Mouse (Mus musculus): Measurements from ENCODE around the gene Tmem184a. TPM values are rescaled to one million over a fixed set of nuclear protein-coding genes. Genes with fewer than 3 reads are reported as not detected.

The Tmem184a gene
- polyA plus RNA-seq, 1 experiment from 2014 or later, result 13.9 TPM

GRCm38 (mm10) chr5:139816445-139816844 lies 3.3 kb downstream of the Tmem184a start:
- Histone ChIP-seq H3K9ac (ENCODE audit: low read length) (no peak overlapping the region), H3K9me3 (ENCODE audit: control insufficient read depth, low read length) (no peaks in the 10 kb centered on the region), H3K36me3 (ENCODE audit: control insufficient read depth, insufficient read depth, low read length) (no peaks in the 10 kb centered on the region), H3K27me3 (ENCODE audit: control insufficient read depth, insufficient read depth, low read depth, low read length) (peaks cover 10% of the 10 kb centered on the region), H3K27ac (ENCODE audit: low read length) (no peak overlapping the region; the same call in 1 of the 2 replicates), H3K4me2 (ENCODE audit: low read depth, low read length) (no peak overlapping the region), H3K4me1 (replicated peaks; ENCODE audit: control insufficient read depth, insufficient read depth, low read length) (peaks cover 3% of the 10 kb centered on the region; the same call in 1 of the 2 replicates), H3K4me3 (ENCODE audit: low read length) (no peak overlapping the region)
- ATAC-seq (ENCODE audit: low read depth), result no peak

GRCm38 (mm10) chr5:139815964-139816363 lies 3.8 kb downstream of the Tmem184a start:
- 46% methylated on average over 6 of the region's 6 CpGs for WGBS
- H3K4me1 ChIP-seq (replicated peaks; ENCODE audit: control insufficient read depth, insufficient read depth, low read length), result peaks cover 3% of the 10 kb centered on the region; the same call in 1 of the 2 replicates
- H3K4me3 ChIP-seq (ENCODE audit: low read length), result no peak overlapping the region
- peaks cover 10% of the 10 kb centered on the region for H3K27me3 ChIP-seq (ENCODE audit: control insufficient read depth, insufficient read depth, low read depth, low read length)
- no peaks in the 10 kb centered on the region for H3K36me3 ChIP-seq (ENCODE audit: control insufficient read depth, insufficient read depth, low read length)
- no peak overlapping the region for H3K9ac ChIP-seq (ENCODE audit: low read length)
- H3K4me2 ChIP-seq (ENCODE audit: low read depth, low read length), result no peak overlapping the region
- no peaks in the 10 kb centered on the region for H3K9me3 ChIP-seq (ENCODE audit: control insufficient read depth, low read length)
- 0 out of 2 replicates have a peak, but pooled peaks have one; percentile 30 for ATAC-seq (ENCODE audit: low read depth)
- no peak overlapping the region; the same call in 1 of the 2 replicates for H3K27ac ChIP-seq (ENCODE audit: low read length)

GRCm38 (mm10) chr5:139813963-139814381 lies 5.7 kb downstream of the Tmem184a start:
- H3K4me1 ChIP-seq (replicated peaks; ENCODE audit: control insufficient read depth, insufficient read depth, low read length), result peaks cover 3% of the 10 kb centered on the region; the same call in 1 of the 2 replicates
- H3K27me3 ChIP-seq (ENCODE audit: control insufficient read depth, insufficient read depth, low read depth, low read length), result peaks cover 10% of the 10 kb centered on the region
- ATAC-seq (ENCODE audit: low read depth), result peak; percentile 81
- WGBS, result 3% methylated on average over 13 of the region's 13 CpGs
- peak overlapping the region; percentile 62 for H3K27ac ChIP-seq (ENCODE audit: low read length)
- H3K36me3 ChIP-seq (ENCODE audit: control insufficient read depth, insufficient read depth, low read length), result peaks cover 3% of the 10 kb centered on the region; the same call in 1 of the 2 replicates
- H3K9ac ChIP-seq (ENCODE audit: low read length), result peak overlapping the region; percentile 75
- no peaks in the 10 kb centered on the region for H3K9me3 ChIP-seq (ENCODE audit: control insufficient read depth, low read length)
- H3K4me3 ChIP-seq (ENCODE audit: low read length), result peak overlapping the region; percentile 47
- peak overlapping the region; percentile 44 for H3K4me2 ChIP-seq (ENCODE audit: low read depth, low read length)

GRCm38 (mm10) chr5:139813126-139813490 lies 6.6 kb downstream of the Tmem184a start:
- H3K9me3 ChIP-seq (ENCODE audit: control insufficient read depth, low read length), result no peaks in the 10 kb centered on the region
- peak overlapping the region; percentile 47 for H3K4me3 ChIP-seq (ENCODE audit: low read length)
- peaks cover 10% of the 10 kb centered on the region for H3K27me3 ChIP-seq (ENCODE audit: control insufficient read depth, insufficient read depth, low read depth, low read length)
- peaks cover 3% of the 10 kb centered on the region; the same call in 1 of the 2 replicates for H3K4me1 ChIP-seq (replicated peaks; ENCODE audit: control insufficient read depth, insufficient read depth, low read length)
- H3K4me2 ChIP-seq (ENCODE audit: low read depth, low read length), result peak overlapping the region; percentile 44
- H3K27ac ChIP-seq (ENCODE audit: low read length), result no peak overlapping the region
- peaks cover 3% of the 10 kb centered on the region; the same call in 1 of the 2 replicates for H3K36me3 ChIP-seq (ENCODE audit: control insufficient read depth, insufficient read depth, low read length)
- no peak for ATAC-seq (ENCODE audit: low read depth)
- peak overlapping the region; percentile 75 for H3K9ac ChIP-seq (ENCODE audit: low read length)
- WGBS, result 23% methylated on average over 10 of the region's 10 CpGs

GRCm38 (mm10) chr5:139812398-139813125 lies 7.2 kb downstream of the Tmem184a start:
- ATAC-seq (ENCODE audit: low read depth), result no peak
- Histone ChIP-seq H3K4me2 (ENCODE audit: low read depth, low read length) (no peak overlapping the region; the same call in 1 of the 2 replicates), H3K4me3 (ENCODE audit: low read length) (no peak overlapping the region), H3K27me3 (ENCODE audit: control insufficient read depth, insufficient read depth, low read depth, low read length) (peaks cover 10% of the 10 kb centered on the region), H3K27ac (ENCODE audit: low read length) (no peak overlapping the region), H3K9me3 (ENCODE audit: control insufficient read depth, low read length) (no peaks in the 10 kb centered on the region), H3K4me1 (replicated peaks; ENCODE audit: control insufficient read depth, insufficient read depth, low read length) (peaks cover 3% of the 10 kb centered on the region; the same call in 1 of the 2 replicates), H3K36me3 (ENCODE audit: control insufficient read depth, insufficient read depth, low read length) (peaks cover 3% of the 10 kb centered on the region; the same call in 1 of the 2 replicates), H3K9ac (ENCODE audit: low read length) (peak overlapping the region; percentile 75)
- 52% methylated on average over 20 of the region's 20 CpGs for WGBS

- peaks cover 3% of the 10 kb centered on the region; the same call in 1 of the 2 replicates for H3K4me1 ChIP-seq (replicated peaks; ENCODE audit: control insufficient read depth, insufficient read depth, low read length)
- H3K4me3 ChIP-seq (ENCODE audit: low read length), result no peak overlapping the region
- H3K4me2 ChIP-seq (ENCODE audit: low read depth, low read length), result no peak overlapping the region
- H3K36me3 ChIP-seq (ENCODE audit: control insufficient read depth, insufficient read depth, low read length), result peaks cover 3% of the 10 kb centered on the region; the same call in 1 of the 2 replicates
- peaks cover 10% of the 10 kb centered on the region for H3K27me3 ChIP-seq (ENCODE audit: control insufficient read depth, insufficient read depth, low read depth, low read length)
- H3K9ac ChIP-seq (ENCODE audit: low read length), result no peak overlapping the region
- no peak overlapping the region for H3K27ac ChIP-seq (ENCODE audit: low read length)
- ATAC-seq (ENCODE audit: low read depth), result no peak
- whole genome bisulfite sequencing, result 76% methylated on average over 15 of the region's 15 CpGs
- no peaks in the 10 kb centered on the region for H3K9me3 ChIP-seq (ENCODE audit: control insufficient read depth, low read length)
Measured at GRCm38 (mm10) chr5:139811677-139812397, 7.9 kb downstream of the Tmem184a start.

- ATAC-seq (ENCODE audit: low read depth), result no peak
- Histone ChIP-seq H3K4me1 (replicated peaks; ENCODE audit: control insufficient read depth, insufficient read depth, low read length) (peaks cover under 1% of the 10 kb centered on the region), H3K9me3 (ENCODE audit: control insufficient read depth, low read length) (no peaks in the 10 kb centered on the region), H3K9ac (ENCODE audit: low read length) (no peak overlapping the region), H3K36me3 (ENCODE audit: control insufficient read depth, insufficient read depth, low read length) (peaks cover 3% of the 10 kb centered on the region; the same call in 1 of the 2 replicates), H3K4me3 (ENCODE audit: low read length) (no peak overlapping the region), H3K27me3 (ENCODE audit: control insufficient read depth, insufficient read depth, low read depth, low read length) (peaks cover 10% of the 10 kb centered on the region), H3K4me2 (ENCODE audit: low read depth, low read length) (no peak overlapping the region), H3K27ac (ENCODE audit: low read length) (no peak overlapping the region)
- WGBS, result 59% methylated on average over 4 of the region's 4 CpGs
Measured at GRCm38 (mm10) chr5:139809397-139809796, 10.3 kb downstream of the Tmem184a start.

GRCm38 (mm10) chr5:139805924-139806323 lies 13.8 kb downstream of the Tmem184a start:
- Histone ChIP-seq H3K9ac (ENCODE audit: low read length) (no peak overlapping the region), H3K27me3 (ENCODE audit: control insufficient read depth, insufficient read depth, low read depth, low read length) (no peaks in the 10 kb centered on the region), H3K4me1 (replicated peaks; ENCODE audit: control insufficient read depth, insufficient read depth, low read length) (peaks cover 11% of the 10 kb centered on the region), H3K4me3 (ENCODE audit: low read length) (no peak overlapping the region), H3K27ac (ENCODE audit: low read length) (no peak overlapping the region), H3K36me3 (ENCODE audit: control insufficient read depth, insufficient read depth, low read length) (peaks cover 8% of the 10 kb centered on the region), H3K9me3 (ENCODE audit: control insufficient read depth, low read length) (no peaks in the 10 kb centered on the region), H3K4me2 (ENCODE audit: low read depth, low read length) (no peak overlapping the region)
- 89% methylated on average over 8 of the region's 8 CpGs for WGBS
- no peak for ATAC-seq (ENCODE audit: low read depth)

- Histone ChIP-seq H3K9ac (ENCODE audit: low read length) (no peak overlapping the region), H3K27me3 (ENCODE audit: control insufficient read depth, insufficient read depth, low read depth, low read length) (no peaks in the 10 kb centered on the region), H3K36me3 (ENCODE audit: control insufficient read depth, insufficient read depth, low read length) (peaks cover 18% of the 10 kb centered on the region), H3K4me3 (ENCODE audit: low read length) (no peak overlapping the region), H3K27ac (ENCODE audit: low read length) (peak overlapping the region; percentile 65), H3K4me2 (ENCODE audit: low read depth, low read length) (no peak overlapping the region), H3K9me3 (ENCODE audit: control insufficient read depth, low read length) (no peaks in the 10 kb centered on the region), H3K4me1 (replicated peaks; ENCODE audit: control insufficient read depth, insufficient read depth, low read length) (peaks cover 11% of the 10 kb centered on the region)
- ATAC-seq (ENCODE audit: low read depth), result no peak
- 80% methylated on average over 11 of the region's 11 CpGs for WGBS
Measured at GRCm38 (mm10) chr5:139804573-139805111, 15.1 kb downstream of the Tmem184a start.
